Mouse (Mus musculus): ENCODE data around the gene Pecr.

- no peak for TF ChIP-seq POLR2A (IDR thresholded peaks at IDR 0.05; ENCODE audit: low read depth, low read length)
- no peak for TF ChIP-seq CTCF (IDR thresholded peaks at IDR 0.05; ENCODE audit: borderline replicate concordance, insufficient read depth, low read length)
Observed at GRCm38 (mm10) chr1:72213954-72214353, 70.2 kb downstream of the Pecr start.

Measured in embryonic fibroblast, embryonic 13.5 days (primary cell).